Mouse (Mus musculus) ES-E14 (cell line): Measurements from ENCODE around the gene Csf3.

Source experiments
- CHD2 ChIP-seq: IDR thresholded peaks from 2 replicates; pipeline ENCODE4 v1.6.1; 2014; ENCODE audit warnings: mild to moderate bottlenecking, low read depth, low read length, inconsistent platforms
- ZNF384 ChIP-seq: IDR thresholded peaks from 2 replicates; pipeline ENCODE4 v1.6.1; 2012; ENCODE audit warnings: low read depth, low read length, inconsistent platforms

GRCm38 (mm10) chr11:98723098-98723497 lies 22.0 kb downstream of the Csf3 start:
- TF ChIP-seq ZNF384 = no peak
- TF ChIP-seq CHD2 = no peak
